Mouse (Mus musculus) intestine, embryonic 15.5 days (tissue): Measurements from ENCODE around the gene Aak1. TPM values are rescaled to one million over a fixed set of nuclear protein-coding genes. Genes with fewer than 3 reads are reported as not detected.
"Not testable (repeated sequence)": the region's sequence is repeated elsewhere in the genome, so short reads cannot be mapped to it uniquely, and the experiment has no call there.

Source experiments
- ATAC-seq: fragments of 200-750 bp; cut with Nextera tagmentation; 2 replicates; pipeline ENCODE4 v1.8.0; 2017; ENCODE audit warnings: moderate TSS enrichment, moderate library complexity
- H3K27ac ChIP-seq: fragments of 300-500 bp; sonication (generic); 2 replicates; pipeline ENCODE4 v1.5.1; 2015; ENCODE audit warnings: mild to moderate bottlenecking, inconsistent platforms
- H3K27me3 ChIP-seq: fragments of 300-500 bp; sonication (generic); replicated peaks from 2 replicates; pipeline ENCODE4 v1.6.1; 2015; ENCODE audit warnings: inconsistent platforms
- H3K36me3 ChIP-seq: fragments of 300-500 bp; sonication (generic); 2 replicates; pipeline ENCODE4 v1.6.1; 2015; ENCODE audit warnings: inconsistent platforms
- H3K4me1 ChIP-seq: fragments of 300-500 bp; sonication (generic); replicated peaks from 2 replicates; pipeline ENCODE4 v1.6.1; 2015; ENCODE audit warnings: inconsistent platforms
- H3K4me2 ChIP-seq: fragments of 300-500 bp; sonication (generic); replicated peaks from 2 replicates; pipeline ENCODE4 v1.6.1; 2015; ENCODE audit warnings: mild to moderate bottlenecking, inconsistent platforms
- H3K4me3 ChIP-seq: fragments of 300-500 bp; sonication (generic); replicated peaks from 2 replicates; pipeline ENCODE4 v1.5.1; 2015; ENCODE audit warnings: inconsistent platforms
- H3K9ac ChIP-seq: fragments of 300-500 bp; sonication (generic); 2 replicates; pipeline ENCODE4 v1.6.1; 2015; ENCODE audit warnings: inconsistent platforms
- H3K9me3 ChIP-seq: fragments of 300-500 bp; sonication (generic); 2 replicates; pipeline ENCODE4 v1.6.1; 2016; ENCODE audit warnings: inconsistent platforms
- WGBS: fragments of 180-500 bp; shearing (Covaris S2); methylation state at CpG from one replicate; pipeline ENCODE4 v1.1.7; 2015; 5-methylcytosine and 5-hydroxymethylcytosine counted together
- polyA plus RNA-seq: library from polyadenylated mRNA; unstranded; fragments of >200 nt; fragmentation: Nextera tagmentation; extraction: Ambion mirVana; gene quantifications from 2 replicates; pipeline ENCODE4 v1.2.1, GENCODE M21; 2015

Aak1 gene
- polyA plus RNA-seq, 1 experiment from 2014 or later, result 14.8 TPM

DNA sequence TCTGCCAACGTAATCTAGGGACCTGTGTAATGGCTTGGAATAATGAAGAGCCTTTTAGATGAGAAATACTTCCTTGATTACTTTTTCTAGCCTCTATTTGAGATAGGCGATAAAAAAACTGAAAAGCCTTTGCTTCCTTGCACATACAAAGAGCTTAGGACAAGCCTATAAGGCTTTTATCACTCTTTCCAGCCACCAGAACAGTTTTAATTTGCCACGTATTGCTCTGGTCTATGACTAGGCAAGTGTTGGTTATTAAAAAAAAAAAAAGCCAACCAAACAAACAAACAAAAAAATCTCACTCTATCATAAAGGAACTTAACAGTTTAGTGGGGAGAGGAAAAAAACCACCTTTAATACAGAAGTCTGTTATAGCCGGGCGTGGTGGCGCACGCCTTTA is 192.1 kb downstream of the Aak1 start:
- peak overlapping the region; percentile 100 for H3K27ac ChIP-seq
- H3K4me3 ChIP-seq, result no peak overlapping the region
- WGBS, result 89% methylated on average over 7 of the region's 7 CpGs
- H3K9ac ChIP-seq, result no peak overlapping the region
- no peaks in the 10 kb centered on the region for H3K9me3 ChIP-seq
- no peaks in the 10 kb centered on the region for H3K27me3 ChIP-seq
- peaks cover 12% of the 10 kb centered on the region for H3K4me1 ChIP-seq
- peak overlapping the region; percentile 85; the same call in 1 of the 2 replicates for H3K4me2 ChIP-seq
- H3K36me3 ChIP-seq, result no peaks in the 10 kb centered on the region
- no peak for ATAC-seq

DNA sequence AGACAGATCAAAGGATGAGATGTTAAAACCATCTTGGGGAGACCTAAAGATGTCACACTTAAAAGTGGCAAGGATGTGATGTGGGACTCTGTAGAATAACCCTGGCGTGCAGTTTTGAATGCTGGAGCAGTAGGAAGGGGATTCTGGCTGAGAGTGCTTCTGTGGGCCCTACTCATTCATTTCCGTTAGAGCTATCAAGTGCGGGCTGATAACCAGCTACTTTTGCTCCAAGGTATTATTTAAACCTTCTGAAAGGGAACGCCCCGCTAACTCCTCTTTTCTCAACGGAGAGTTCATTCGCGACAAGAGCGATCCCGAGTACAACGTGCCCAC is 192.7 kb downstream of the Aak1 start:
- Histone ChIP-seq H3K27me3 (no peaks in the 10 kb centered on the region), H3K9ac (peak overlapping the region; percentile 97), H3K27ac (peak overlapping the region; percentile 100), H3K36me3 (no peaks in the 10 kb centered on the region), H3K4me3 (peak overlapping the region; percentile 97), H3K4me1 (peaks cover 12% of the 10 kb centered on the region), H3K4me2 (peak overlapping the region; percentile 85), H3K9me3 (no peaks in the 10 kb centered on the region)
- WGBS, result under 1% methylated on average over 11 of the region's 11 CpGs
- no peak for ATAC-seq

DNA sequence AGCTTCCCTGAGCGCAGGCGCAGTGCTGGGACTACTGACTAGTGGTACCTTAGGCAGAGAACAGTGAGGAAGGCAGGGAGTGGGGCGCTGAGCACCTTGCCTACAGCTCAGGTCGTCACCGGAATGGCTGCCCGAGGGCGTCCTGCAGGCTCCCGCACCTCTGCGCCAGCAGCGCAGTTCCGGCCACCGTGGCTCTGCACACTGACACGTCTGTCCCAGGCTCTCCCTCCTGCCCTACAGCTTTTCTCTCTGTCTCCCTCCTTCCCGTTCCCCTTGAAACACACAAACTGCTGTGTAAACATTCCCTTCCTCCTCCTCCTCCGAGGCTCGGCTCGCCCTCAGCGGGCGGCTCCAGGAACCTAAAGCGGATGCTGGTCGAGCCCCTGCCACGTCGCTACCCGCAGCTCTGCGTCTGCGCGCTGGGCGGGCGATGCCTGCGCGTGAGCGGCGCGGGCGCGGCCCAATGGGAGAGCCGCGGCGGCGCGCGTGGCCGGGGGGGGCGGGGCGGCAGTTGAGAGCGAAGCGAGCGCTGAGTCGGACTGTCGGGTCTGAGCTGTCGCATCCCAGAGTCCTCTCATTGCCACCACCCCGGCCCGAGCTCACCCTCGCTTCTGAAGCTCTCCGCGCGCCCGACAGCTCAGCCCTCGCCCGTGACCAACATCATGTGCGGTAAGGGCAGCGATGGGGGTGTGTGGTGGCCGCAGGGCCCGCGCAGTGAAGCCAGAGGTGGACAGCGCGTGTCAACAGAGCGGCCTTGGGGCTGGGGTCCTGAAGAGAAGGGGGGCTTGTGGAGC is 193.2 kb downstream of the Aak1 start, which contains the start of gene Gfpt1:
Gene Gfpt1, plus strand, starts transcription at position 510 of the 794 bp plus-strand sequence.
- under 1% methylated on average over 68 of the region's 68 CpGs for WGBS
- ATAC-seq, result peak; percentile 98
- H3K27me3 ChIP-seq, result no peaks in the 10 kb centered on the region
- peak within 1 kb of the TSS; percentile 97 for H3K4me3 ChIP-seq
- H3K9ac ChIP-seq, result peak within 1 kb of the TSS; percentile 97
- peak within 1 kb of the TSS; percentile 85 for H3K4me2 ChIP-seq
- H3K36me3 ChIP-seq, result no peaks in the 10 kb centered on the region
- H3K9me3 ChIP-seq, result no peaks in the 10 kb centered on the region
- peaks cover 12% of the 10 kb centered on the region for H3K4me1 ChIP-seq
- peak within 1 kb of the TSS; percentile 100 for H3K27ac ChIP-seq

DNA sequence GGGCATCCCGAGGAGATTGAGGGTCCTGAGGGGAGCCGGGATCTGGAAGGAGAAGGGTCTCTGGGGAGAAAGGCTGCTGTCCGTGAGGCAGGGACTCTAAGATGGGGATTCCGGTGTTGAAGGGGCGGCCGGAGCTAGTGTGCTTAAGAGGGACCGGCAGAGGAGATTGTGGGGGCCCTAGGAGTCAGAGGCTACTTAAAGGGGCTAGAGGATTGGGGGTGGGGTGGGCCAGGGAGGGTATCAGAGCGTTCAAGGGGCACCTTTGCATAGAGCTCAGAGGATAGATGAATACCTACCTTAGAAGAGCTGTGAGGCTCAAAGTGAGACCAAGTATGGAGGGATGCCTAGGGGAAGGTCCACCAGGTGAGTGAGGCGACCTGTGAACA is 193.8 kb downstream of the Aak1 start:
- H3K4me3 ChIP-seq, result peak overlapping the region; percentile 97
- peak overlapping the region; percentile 100 for H3K27ac ChIP-seq
- H3K4me1 ChIP-seq, result peaks cover 12% of the 10 kb centered on the region
- no peaks in the 10 kb centered on the region for H3K27me3 ChIP-seq
- no peaks in the 10 kb centered on the region for H3K9me3 ChIP-seq
- no peaks in the 10 kb centered on the region for H3K36me3 ChIP-seq
- H3K9ac ChIP-seq, result peak overlapping the region; percentile 97
- peak; percentile 34 for ATAC-seq
- H3K4me2 ChIP-seq, result peak overlapping the region; percentile 64
- under 1% methylated on average over 9 of the region's 9 CpGs for WGBS

DNA sequence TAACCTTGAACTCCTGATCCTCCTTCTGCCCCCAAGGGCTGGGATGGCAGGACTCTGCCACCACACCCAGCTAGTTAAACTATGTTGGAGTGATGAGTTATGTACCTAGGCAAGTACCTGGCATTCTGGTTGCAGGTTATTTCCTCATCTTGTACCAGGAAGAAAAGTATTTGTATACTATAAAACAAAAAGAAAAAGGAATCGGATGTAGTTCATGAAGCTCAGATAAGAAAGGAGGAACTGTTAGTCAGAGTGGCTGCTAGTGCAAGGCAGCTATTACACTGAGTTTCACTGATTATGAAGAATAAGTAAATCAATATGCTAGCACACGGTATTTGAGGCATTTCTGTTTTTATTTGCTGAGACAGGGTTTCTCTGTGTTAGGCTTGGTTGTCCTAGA is 195.6 kb downstream of the Aak1 start:
- no peak overlapping the region for H3K4me2 ChIP-seq
- peaks cover 12% of the 10 kb centered on the region for H3K4me1 ChIP-seq
- H3K9ac ChIP-seq, result no peak overlapping the region
- no peaks in the 10 kb centered on the region for H3K9me3 ChIP-seq
- no peaks in the 10 kb centered on the region for H3K27me3 ChIP-seq
- H3K27ac ChIP-seq, result no peak overlapping the region
- WGBS, result 58% methylated on average over 2 of the region's 2 CpGs
- H3K4me3 ChIP-seq, result no peak overlapping the region
- ATAC-seq, result no peak
- no peaks in the 10 kb centered on the region for H3K36me3 ChIP-seq

DNA sequence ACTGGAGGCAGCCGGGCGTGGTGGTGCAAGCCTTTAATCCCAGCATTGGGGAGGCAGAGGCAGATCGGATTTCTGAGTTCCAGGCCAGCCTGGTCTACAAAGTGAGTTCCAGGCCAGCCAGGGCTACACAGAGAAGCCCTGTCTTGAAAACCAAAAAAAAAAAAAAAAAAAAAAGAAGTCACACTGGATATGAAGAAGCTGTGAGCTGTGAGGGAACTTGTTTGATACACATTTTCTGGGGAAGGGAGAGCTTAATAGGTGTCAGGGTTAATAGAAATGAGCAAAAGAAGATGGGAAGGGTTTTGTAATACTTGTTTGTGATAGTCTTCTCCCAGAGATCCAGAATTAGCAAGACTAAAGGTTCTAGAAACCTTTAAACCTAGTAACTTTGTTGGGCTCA is 196.2 kb downstream of the Aak1 start:
- Histone ChIP-seq H3K4me1 (peaks cover 12% of the 10 kb centered on the region), H3K4me3 (no peak overlapping the region), H3K27ac (no peak overlapping the region), H3K4me2 (no peak overlapping the region), H3K9ac (no peak overlapping the region), H3K9me3 (no peaks in the 10 kb centered on the region), H3K36me3 (no peaks in the 10 kb centered on the region), H3K27me3 (no peaks in the 10 kb centered on the region)
- 84% methylated on average over 3 of the region's 3 CpGs for WGBS
- ATAC-seq, result no peak

DNA sequence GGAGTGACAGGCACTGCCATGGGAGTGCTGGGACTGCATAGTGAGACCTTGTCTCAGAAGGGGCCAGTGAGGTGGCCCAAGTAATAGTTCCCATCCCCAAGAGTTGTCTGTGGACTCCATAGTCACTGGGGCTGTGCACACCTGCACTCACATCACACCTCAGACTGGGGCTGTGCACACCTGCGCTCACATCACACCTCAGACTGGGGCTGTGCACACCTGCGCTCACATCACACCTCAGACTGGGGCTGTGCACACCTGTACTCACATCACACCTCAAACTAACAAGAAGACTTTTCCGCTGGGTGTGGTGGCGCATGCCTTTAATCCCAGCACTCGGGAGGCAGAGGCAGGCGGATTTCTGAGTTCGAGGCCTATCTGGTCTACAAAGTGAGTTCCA is 199.4 kb downstream of the Aak1 start:
- not testable (repeated sequence) for H3K9me3 ChIP-seq, ATAC-seq, H3K27me3 ChIP-seq, H3K4me1 ChIP-seq, H3K9ac ChIP-seq, H3K4me3 ChIP-seq, H3K4me2 ChIP-seq, H3K27ac ChIP-seq, H3K36me3 ChIP-seq
- WGBS, result 98% methylated on average over 7 of the region's 7 CpGs

DNA sequence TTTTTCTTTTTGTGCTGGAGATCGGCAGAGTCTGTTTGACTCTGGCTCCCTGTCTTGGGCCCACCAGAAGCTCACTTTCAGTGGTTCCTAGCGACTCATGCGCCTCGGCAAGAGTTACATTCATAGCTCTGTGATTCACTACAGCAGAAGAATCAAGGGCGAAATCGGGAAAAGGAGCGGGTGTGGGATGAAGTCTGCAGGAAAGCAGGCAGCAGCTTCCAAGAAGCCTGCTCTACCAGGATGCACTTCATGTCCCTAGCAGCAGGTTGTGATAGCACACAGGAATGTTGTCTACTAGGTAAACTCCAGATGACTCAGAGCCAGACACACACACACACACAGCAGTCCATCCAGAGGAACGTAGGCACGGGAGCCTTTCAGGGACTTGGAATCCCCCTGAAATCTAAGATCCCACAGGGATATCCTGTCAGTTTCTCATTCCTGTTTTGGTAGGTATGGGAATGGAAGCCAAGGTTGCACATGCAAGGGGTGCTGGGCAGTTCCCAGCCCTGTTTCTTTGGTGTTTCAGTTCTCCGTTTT is 202.6 kb downstream of the Aak1 start:
- Histone ChIP-seq H3K4me1 (no peaks in the 10 kb centered on the region), H3K4me3 (no peak overlapping the region), H3K9me3 (no peaks in the 10 kb centered on the region), H3K36me3 (peaks cover 18% of the 10 kb centered on the region), H3K27ac (no peak overlapping the region), H3K4me2 (no peak overlapping the region), H3K9ac (no peak overlapping the region), H3K27me3 (no peaks in the 10 kb centered on the region)
- 90% methylated on average over 10 of the region's 10 CpGs for WGBS
- ATAC-seq, result no peak

Other genes with a start within 250 kb of the Aak1 start
- gene Asprv1, start 221.4 kb upstream of the Aak1 start, polyA plus RNA-seq, result 0.66 and 1.2 TPM in 2 replicates
- gene Mxd1, start 180.4 kb upstream of the Aak1 start, polyA plus RNA-seq, result 13.8 and 14.7 TPM in 2 replicates
- 96.0 and 105 TPM in 2 replicates for gene Snrnp27, start 165.0 kb upstream of the Aak1 start, polyA plus RNA-seq
- gene Gmcl1, start 116.1 kb upstream of the Aak1 start, polyA plus RNA-seq, result 31.2 and 31.7 TPM in 2 replicates
- 345 and 376 TPM in 2 replicates for gene Anxa4, start 55.9 kb upstream of the Aak1 start, polyA plus RNA-seq
- 107 and 109 TPM in 2 replicates for gene Nfu1, start 159.7 kb downstream of the Aak1 start, polyA plus RNA-seq
- 22.5 and 23.4 TPM in 2 replicates for gene Gfpt1, start 193.3 kb downstream of the Aak1 start, polyA plus RNA-seq